Mouse (Mus musculus) telencephalon, adult 2 months (tissue): ENCODE measurements around the gene Prpf40b.
A peak's percentile ranks its signal among the peaks of the same experiment; 100 is the strongest.

Source experiments
- DNase-seq: peaks from one replicate; pipeline ENCODE4 v3.0.0-alpha.2; 2011; ENCODE audit warnings: low read depth, low spot score

Prpf40b gene

DNA sequence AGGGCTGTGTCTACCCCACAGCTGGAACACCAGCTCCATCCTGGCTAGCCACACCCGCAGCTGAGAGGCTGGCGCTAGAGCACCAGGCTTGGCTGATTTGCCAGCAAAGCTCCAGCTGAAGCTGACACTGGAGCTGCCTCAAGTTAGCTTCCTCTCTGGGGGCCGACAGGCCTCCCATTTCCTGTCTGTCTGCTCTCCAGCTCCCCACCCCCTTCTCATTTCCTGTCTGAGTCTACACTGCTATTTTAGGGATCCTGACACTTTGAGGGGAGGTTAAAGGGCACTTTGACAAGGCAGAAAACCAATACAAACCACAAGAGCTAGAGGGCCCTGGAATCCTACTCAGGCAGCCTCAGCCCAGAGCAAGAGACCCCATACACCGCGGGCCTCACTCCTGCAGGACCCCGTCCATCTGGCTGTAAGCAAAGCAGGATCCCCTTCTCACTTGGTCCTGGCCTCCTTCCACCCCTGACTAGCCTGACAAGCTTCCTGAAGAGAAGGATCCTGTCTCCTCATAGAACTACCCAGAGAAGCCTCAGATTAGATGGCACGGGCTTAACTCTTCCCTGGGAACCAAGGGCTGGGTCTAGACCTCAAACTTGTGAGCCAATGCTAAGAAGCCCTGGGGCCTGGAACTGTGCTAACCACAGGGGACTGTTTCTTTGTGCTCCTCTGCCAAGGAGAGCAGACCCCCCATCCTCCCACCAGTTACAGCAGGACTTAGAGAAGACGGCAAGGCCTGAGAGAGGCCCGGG, 38.2 kb downstream of the Prpf40b start:
- DNase-seq, result peak; percentile 55

GRCm38 (mm10) chr15:99333676-99334065, 38.8 kb downstream of the Prpf40b start:
- no peak for DNase-seq

- no peak for DNase-seq
Measured at GRCm38 (mm10) chr15:99334500-99334899, 39.6 kb downstream of the Prpf40b start.

DNA sequence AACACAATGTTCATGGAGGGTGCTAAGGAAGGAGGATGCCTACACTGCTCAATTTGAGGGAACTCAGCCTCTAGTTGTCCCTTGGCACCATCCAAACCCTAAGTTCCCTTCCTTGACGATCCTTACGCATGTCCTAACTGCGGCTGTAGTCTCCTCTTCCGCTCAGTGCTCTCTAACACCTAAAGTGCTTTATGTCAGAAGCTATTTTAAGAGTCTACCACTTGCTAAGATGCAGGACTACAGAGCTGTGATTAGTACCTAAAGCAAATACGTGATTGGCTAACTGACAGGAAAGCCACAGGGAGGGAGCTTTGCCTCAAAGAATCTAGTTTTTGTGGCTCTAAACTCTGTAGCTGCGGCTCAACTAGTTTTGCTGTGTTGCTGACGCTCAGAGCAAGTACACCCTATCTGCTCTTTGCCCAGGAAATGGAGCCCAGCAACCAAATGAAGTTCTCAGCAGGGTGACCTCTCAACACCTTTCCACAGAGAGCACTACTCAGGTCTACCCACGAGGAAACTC, 41.0 kb downstream of the Prpf40b start:
- DNase-seq, result no peak

DNA sequence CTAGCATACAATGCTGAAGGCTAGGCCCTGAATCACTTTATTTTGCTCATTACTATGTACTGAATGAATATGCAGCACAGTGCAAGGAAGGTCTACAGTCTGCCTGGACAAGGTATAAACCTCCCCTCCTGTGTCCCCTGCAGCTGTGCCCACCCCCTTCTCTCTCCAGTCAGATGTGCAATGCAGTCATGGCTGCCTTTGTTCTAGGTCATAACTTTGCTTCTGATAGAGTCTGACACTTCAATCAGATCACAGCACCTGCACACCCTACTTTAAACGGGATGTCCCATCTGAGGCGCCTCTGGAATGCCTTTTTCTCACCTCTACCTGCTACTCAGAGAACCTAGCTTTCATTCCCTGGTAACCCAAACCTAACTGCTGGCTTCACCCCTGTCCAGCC, 44.0 kb downstream of the Prpf40b start:
- DNase-seq, result no peak

DNA sequence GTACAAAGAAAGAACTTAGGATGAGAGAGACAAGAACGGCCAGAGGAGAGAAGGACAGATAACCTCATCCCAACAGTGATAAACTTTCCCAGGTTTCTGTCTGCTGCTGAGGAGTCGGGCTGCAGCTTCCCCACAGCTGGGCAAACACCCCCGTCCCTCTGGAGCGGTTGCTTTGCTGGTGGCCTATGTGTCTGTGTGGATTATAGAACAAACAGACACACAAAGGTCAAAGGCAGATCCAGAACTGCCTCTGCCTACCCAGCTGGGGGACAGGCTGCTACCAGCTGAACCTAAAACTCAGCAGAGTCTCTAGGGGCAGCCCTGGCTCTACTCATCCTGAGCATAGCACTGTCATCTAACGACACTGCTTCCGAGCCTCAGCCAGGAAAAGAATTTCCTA, 44.8 kb downstream of the Prpf40b start:
- no peak for DNase-seq

- DNase-seq, result no peak
Measured at GRCm38 (mm10) chr15:99341102-99341501, 46.2 kb downstream of the Prpf40b start.

GRCm38 (mm10) chr15:99342194-99342981, 47.5 kb downstream of the Prpf40b start:
- DNase-seq, result no peak

DNA sequence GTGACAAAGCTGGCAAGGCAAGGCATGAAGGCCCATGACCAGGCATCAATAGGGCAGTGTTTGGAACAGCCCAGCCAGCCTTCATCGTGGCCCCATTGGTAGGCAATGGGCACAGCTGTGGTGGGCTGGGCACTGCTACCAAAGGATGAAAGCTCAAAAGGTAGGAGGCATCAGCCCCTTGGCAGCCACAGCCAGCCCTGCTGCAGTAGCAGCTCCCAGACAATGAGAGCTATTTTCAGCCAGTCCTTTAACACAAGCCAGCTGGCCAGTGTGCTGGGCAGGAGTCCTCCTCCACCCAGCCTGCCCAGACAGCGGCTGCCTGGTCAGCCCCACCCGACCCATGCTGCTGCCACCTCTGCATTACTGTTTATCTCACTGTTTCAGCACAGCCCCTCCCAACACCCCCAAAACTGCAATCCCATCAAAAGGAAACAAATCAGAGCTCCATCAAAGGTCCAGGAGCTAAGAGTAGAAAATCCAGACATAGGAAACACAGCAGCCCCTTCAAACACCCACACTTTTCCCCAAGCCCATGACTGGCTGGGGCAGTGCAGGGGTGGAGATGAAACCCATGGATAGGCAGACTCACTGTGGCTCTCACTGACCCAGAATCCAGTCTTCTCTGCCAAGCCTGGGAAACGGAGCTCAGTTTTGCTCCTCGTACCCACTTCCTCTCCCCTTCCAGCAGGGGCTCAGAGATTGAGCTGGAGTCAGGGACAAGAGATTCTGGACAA, 48.7 kb downstream of the Prpf40b start:
- DNase-seq, result peak; percentile 78

GRCm38 (mm10) chr15:99344148-99344870, 49.4 kb downstream of the Prpf40b start:
- no peak for DNase-seq

- no peak for DNase-seq
Measured at GRCm38 (mm10) chr15:99344961-99345360, 50.1 kb downstream of the Prpf40b start.

GRCm38 (mm10) chr15:99351610-99352009, 56.7 kb downstream of the Prpf40b start:
- no peak for DNase-seq

DNA sequence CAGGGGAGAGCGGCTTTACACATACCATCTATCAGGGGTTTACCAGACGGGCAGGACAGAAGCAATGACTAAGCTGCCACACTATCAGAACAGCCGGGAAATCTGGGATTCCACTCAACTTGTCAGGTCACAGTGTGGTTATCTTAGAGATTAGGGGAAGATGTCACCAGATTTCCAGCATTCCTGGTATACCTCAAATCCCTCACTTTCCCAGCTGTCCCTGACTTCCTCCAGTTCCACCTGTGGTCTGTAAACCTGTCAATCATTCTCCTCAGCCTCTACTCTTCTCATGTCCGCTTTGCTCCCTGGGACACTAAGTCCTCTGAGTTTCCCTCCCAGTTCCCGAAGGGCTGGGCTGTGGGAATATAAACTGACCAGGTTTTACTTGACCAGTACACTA, 57.4 kb downstream of the Prpf40b start:
- DNase-seq, result no peak

DNA sequence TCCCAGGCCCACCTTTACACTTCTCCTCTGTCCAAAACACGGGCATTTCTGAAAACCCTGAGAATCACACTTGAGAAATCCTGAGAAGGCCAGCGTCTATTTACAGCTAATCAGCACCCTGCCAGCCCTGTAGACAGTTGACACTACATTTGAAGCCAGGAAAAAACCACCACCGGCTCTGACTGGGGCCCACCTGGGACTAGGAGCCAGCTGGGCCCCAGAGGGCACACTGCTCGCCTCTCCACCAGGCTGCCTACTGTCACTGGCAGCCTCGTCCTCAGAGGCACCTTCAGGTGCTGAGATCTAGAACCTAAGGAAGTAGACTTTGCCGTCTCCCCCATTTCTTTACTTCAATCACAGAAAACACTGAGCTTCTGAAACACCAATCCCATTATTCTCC, 60.8 kb downstream of the Prpf40b start:
- no peak for DNase-seq

- DNase-seq, result no peak
Measured at GRCm38 (mm10) chr15:99356462-99356861, 61.6 kb downstream of the Prpf40b start.

GRCm38 (mm10) chr15:99358952-99359351, 64.1 kb downstream of the Prpf40b start:
- no peak for DNase-seq

DNA sequence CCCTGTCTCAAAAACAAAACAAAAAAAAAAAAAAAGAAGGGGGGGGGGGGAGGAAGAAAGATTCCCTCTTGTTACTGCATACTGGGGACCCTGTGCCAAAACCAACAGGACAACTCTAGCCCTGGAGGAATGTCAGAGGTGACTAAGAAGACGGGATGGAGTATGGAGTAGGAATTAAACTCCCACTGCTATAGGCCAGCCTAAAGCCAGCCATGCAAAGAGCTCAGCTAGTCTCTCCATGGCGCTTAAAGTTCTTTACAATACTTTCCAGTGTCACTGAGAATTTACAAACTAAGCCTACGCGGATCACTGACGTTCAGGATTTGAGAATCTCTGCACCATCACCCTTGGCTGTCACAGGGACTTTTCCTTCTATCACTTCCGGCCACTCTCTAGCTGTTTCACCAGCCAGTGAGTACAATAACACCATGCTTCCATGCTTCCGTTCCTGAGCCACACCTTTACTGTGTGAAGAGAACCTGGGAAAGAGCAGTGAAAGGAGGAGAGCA, 69.2 kb downstream of the Prpf40b start:
- DNase-seq, result no peak

GRCm38 (mm10) chr15:99364921-99365320, 70.0 kb downstream of the Prpf40b start:
- DNase-seq, result no peak
